Mouse (Mus musculus) kidney, adult 18-20 months (tissue): ENCODE measurements at regions not wholly inside any gene's neighbourhood (a gene's known extent, or its start where the extent isn't known, plus 50 kb on each side); places are given as distances from the start of the nearest gene placed in this dataset.

Experiments used
- DNase-seq: peaks from one replicate; pipeline ENCODE4 v3.0.0; 2021

- DNase-seq: no peak
Measured at GRCm38 (mm10) chr1:138011581-138011980, 163.9 kb downstream of the Ptprc start.

GRCm38 (mm10) chr1:138010910-138011477, 164.5 kb downstream of the Ptprc start:
- DNase-seq: no peak

- DNase-seq: no peak
Measured at GRCm38 (mm10) chr1:138006811-138007210, 168.7 kb downstream of the Ptprc start.

GRCm38 (mm10) chr1:138004319-138004718, 171.2 kb downstream of the Ptprc start:
- no peak for DNase-seq

- no peak for DNase-seq
Measured at GRCm38 (mm10) chr1:137999268-137999900, 176.1 kb downstream of the Ptprc start.

GRCm38 (mm10) chr1:137996041-137996440, 179.5 kb downstream of the Ptprc start:
- DNase-seq: no peak

- DNase-seq: no peak
Measured at GRCm38 (mm10) chr1:137991936-137992335, 183.6 kb downstream of the Ptprc start.

GRCm38 (mm10) chr1:137991412-137991811, 184.1 kb downstream of the Ptprc start:
- DNase-seq: no peak

- no peak for DNase-seq
Measured at GRCm38 (mm10) chr1:137973406-137973805, 202.1 kb downstream of the Ptprc start.

GRCm38 (mm10) chr1:137972620-137973350, 202.7 kb downstream of the Ptprc start:
- DNase-seq: no peak

- DNase-seq: no peak
Measured at GRCm38 (mm10) chr1:137966151-137966836, 209.2 kb downstream of the Ptprc start.

GRCm38 (mm10) chr1:137963656-137964055, 211.9 kb downstream of the Ptprc start:
- no peak for DNase-seq

- DNase-seq: no peak
Measured at GRCm38 (mm10) chr1:137958040-137958439, 217.5 kb downstream of the Ptprc start.

- DNase-seq: no peak
Measured at GRCm38 (mm10) chr1:137955993-137956392, 219.5 kb downstream of the Ptprc start.

GRCm38 (mm10) chr1:137955139-137955538, 220.4 kb downstream of the Ptprc start:
- no peak for DNase-seq

GRCm38 (mm10) chr1:137953369-137953768, 222.1 kb downstream of the Ptprc start:
- no peak for DNase-seq

- no peak for DNase-seq
Measured at GRCm38 (mm10) chr1:137952777-137953176, 222.7 kb downstream of the Ptprc start.

GRCm38 (mm10) chr1:137947900-137948299, 227.6 kb downstream of the Ptprc start:
- DNase-seq: no peak

- no peak for DNase-seq
Measured at GRCm38 (mm10) chr1:137941776-137942522, 233.6 kb downstream of the Ptprc start.

- no peak for DNase-seq
Measured at GRCm38 (mm10) chr1:137935746-137936145, 239.8 kb downstream of the Ptprc start.

- DNase-seq: no peak
Measured at GRCm38 (mm10) chr1:137929764-137930163, 245.7 kb downstream of the Ptprc start.

GRCm38 (mm10) chr1:137928522-137928921, 247.0 kb downstream of the Ptprc start:
- DNase-seq: peak; percentile 21

GRCm38 (mm10) chr1:137927953-137928352, 247.6 kb downstream of the Ptprc start:
- peak; percentile 49 for DNase-seq
